Mouse (Mus musculus) central nervous system, embryonic 14 days (tissue): Measurements from ENCODE around the gene Ehd4. TPM values are rescaled to one million over a fixed set of nuclear protein-coding genes. Genes with fewer than 3 reads are reported as not detected.

Experiments
- polyA plus RNA-seq: library from polyadenylated mRNA; depleted of rRNA; stranded (reverse); fragments of >200 nt; gene quantifications from 2 replicates; pipeline ENCODE4 v1.2.3, GENCODE M21; 2012; rRNA removed

The Ehd4 gene
- polyA plus RNA-seq = 7.3 and 8.6 TPM in 2 replicates

GRCm38 (mm10) chr2:120154361-120154894 is at the start of gene Ehd4:
Gene Ehd4, minus strand, starts transcription at chr2:120154606.

Other genes with a start within 250 kb of the Ehd4 start
- gene Mapkbp1, start 181.9 kb downstream of the Ehd4 start, polyA plus RNA-seq = 27.8 and 32.3 TPM in 2 replicates
- 19.5 and 22.5 TPM in 2 replicates for gene Jmjd7, start 127.1 kb downstream of the Ehd4 start, polyA plus RNA-seq
- gene Gm28042, start 127.1 kb downstream of the Ehd4 start, polyA plus RNA-seq = 24.6 and 25.6 TPM in 2 replicates
- 29.2 and 32.2 TPM in 2 replicates for gene Pla2g4b, start 121.2 kb downstream of the Ehd4 start, polyA plus RNA-seq
- 3.3 and 3.5 TPM in 2 replicates for gene Pla2g4e, start 90.7 kb upstream of the Ehd4 start, polyA plus RNA-seq
- 0.04 TPM in 1 of 2 replicates, not detected in the other for gene Pla2g4d, start 134.6 kb upstream of the Ehd4 start, polyA plus RNA-seq
- 0.04 and 0.18 TPM in 2 replicates for gene Pla2g4f, start 159.6 kb upstream of the Ehd4 start, polyA plus RNA-seq
- gene Vps39, start 198.5 kb upstream of the Ehd4 start, polyA plus RNA-seq = 52.5 and 57.6 TPM in 2 replicates
- gene Ganc, start 249.3 kb upstream of the Ehd4 start, polyA plus RNA-seq = 7.8 and 8.0 TPM in 2 replicates
- 20.4 and 20.5 TPM in 2 replicates for gene Tmem87a, start 249.5 kb upstream of the Ehd4 start, polyA plus RNA-seq